9 mouse cellular contexts compared by ENCODE assay signal in the genomic region with DNA sequence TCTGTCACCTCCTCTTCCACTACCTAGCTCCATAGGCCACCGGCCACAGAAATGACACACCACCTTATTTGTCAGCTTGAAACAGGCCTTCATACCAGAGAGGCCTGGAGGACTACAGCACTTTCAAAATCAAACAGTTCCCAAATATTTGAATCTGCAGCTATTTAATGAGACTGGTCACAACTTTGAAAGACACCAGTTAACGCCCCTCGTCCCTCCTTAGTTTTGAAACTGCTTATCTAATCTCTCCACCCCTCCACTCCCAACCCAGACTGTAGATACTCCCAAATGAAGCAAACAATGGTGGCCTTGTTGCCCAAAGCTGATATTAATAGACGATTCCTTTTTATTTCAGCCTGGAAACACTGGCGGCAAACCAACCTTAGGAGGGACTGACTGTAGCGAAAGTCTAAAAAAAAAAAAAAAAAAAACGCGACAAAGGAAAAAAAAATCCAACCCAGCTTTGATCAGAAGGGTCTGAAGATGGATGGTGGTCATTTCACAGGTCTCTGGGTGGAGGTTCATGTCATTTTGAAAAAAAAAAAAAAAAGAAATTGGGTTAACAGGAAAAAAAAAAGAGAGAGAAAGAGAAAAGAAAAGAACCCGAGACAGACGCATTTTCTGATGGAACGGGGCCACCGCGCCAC.
A peak's percentile ranks its signal among the peaks of the same experiment; 100 is the strongest.
DNase-seq lines count a peak whose midpoint lies in the region; ATAC-seq and TF ChIP-seq lines count a peak whose summit lies in the region.
"Had no signal": no experiment of that assay in that cellular context is flagged by ENCODE, and none has a peak within 500 bp of the region (broad histone marks: within the 10 kb centered on the region; RNA-seq: fewer than 3 reads in every experiment).

No protein-coding gene starts in this region.

- TF ChIP-seq CTCF in layer of hippocampus, adult 2 months (conservative IDR thresholded peaks at IDR 0.05), result no peak

- H3K27ac ChIP-seq in layer of hippocampus, adult 2 months, result no peak overlapping the region
- H3K27ac ChIP-seq in embryonic facial prominence, embryonic 12.5 days, result 0 out of 2 replicates have a peak overlapping the region, but pooled peaks have one; percentile 31
- H3K27ac ChIP-seq in intestine, embryonic 14.5 days (ENCODE audit: low read depth), result peak overlapping the region; percentile 23; the same call in 1 of the 2 replicates
- no peak overlapping the region for H3K27ac ChIP-seq in midbrain, embryonic 16.5 days (ENCODE audit: low read length)
- H3K27ac ChIP-seq: macrophage had no signal

- peaks cover 10% of the 10 kb centered on the region; the same call in 1 of the 2 replicates for H3K27me3 ChIP-seq in embryonic facial prominence, embryonic 12.5 days
- H3K27me3 ChIP-seq in intestine, embryonic 14.5 days (replicated peaks; ENCODE audit: control insufficient read depth, insufficient read depth, low read length), result no peaks in the 10 kb centered on the region
- H3K27me3 ChIP-seq in midbrain, embryonic 16.5 days (ENCODE audit: control insufficient read depth, insufficient read depth, low read depth, low read length), result no peaks in the 10 kb centered on the region

- peaks cover 20% of the 10 kb centered on the region for H3K4me1 ChIP-seq in embryonic facial prominence, embryonic 12.5 days
- peaks cover 15% of the 10 kb centered on the region for H3K4me1 ChIP-seq in intestine, embryonic 14.5 days (replicated peaks; ENCODE audit: control insufficient read depth, insufficient read depth, low read length)
- peaks cover 7% of the 10 kb centered on the region for H3K4me1 ChIP-seq in midbrain, embryonic 16.5 days (ENCODE audit: control insufficient read depth, insufficient read depth, low read length)

- 12% methylated on average over 13 of the region's 13 CpGs for WGBS in embryonic facial prominence, embryonic 12.5 days
- whole genome bisulfite sequencing in intestine, embryonic 14.5 days, result 19% methylated on average over 13 of the region's 13 CpGs
- 23% methylated on average over 13 of the region's 13 CpGs for WGBS in midbrain, embryonic 16.5 days

- peak overlapping the region; percentile 44 for H3K4me2 ChIP-seq in embryonic facial prominence, embryonic 12.5 days (replicated peaks)
- peak overlapping the region; percentile 42 for H3K4me2 ChIP-seq in intestine, embryonic 14.5 days (ENCODE audit: low read length)
- peak overlapping the region; percentile 40 for H3K4me2 ChIP-seq in midbrain, embryonic 16.5 days (ENCODE audit: low read length)

- H3K36me3 ChIP-seq in embryonic facial prominence, embryonic 12.5 days, result no peaks in the 10 kb centered on the region
- no peaks in the 10 kb centered on the region for H3K36me3 ChIP-seq in intestine, embryonic 14.5 days (ENCODE audit: control insufficient read depth, insufficient read depth, low read length)
- H3K36me3 ChIP-seq in midbrain, embryonic 16.5 days (ENCODE audit: control insufficient read depth, insufficient read depth, low read length), result no peaks in the 10 kb centered on the region

- H3K9ac ChIP-seq in embryonic facial prominence, embryonic 12.5 days, result no peak overlapping the region
- H3K9ac ChIP-seq in intestine, embryonic 14.5 days (ENCODE audit: low read length), result peak overlapping the region; percentile 2; the same call in 1 of the 2 replicates
- no peak overlapping the region for H3K9ac ChIP-seq in midbrain, embryonic 16.5 days (ENCODE audit: low read depth, low read length)

- no peak for ATAC-seq in embryonic facial prominence, embryonic 12.5 days (ENCODE audit: insufficient number of reproducible peaks, insufficient read depth, low FRiP score, low TSS enrichment)
- ATAC-seq in intestine, embryonic 14.5 days (replicated peaks; ENCODE audit: low FRiP score, low TSS enrichment, low read depth), result no peak
- no peak for ATAC-seq in midbrain, embryonic 16.5 days

- no peak for DNase-seq in layer of hippocampus, adult 2 months (ENCODE audit: low spot score in 2 of 2)
- no peak for DNase-seq in layer of hippocampus, postnatal 14 days (ENCODE audit: low spot score in 2 of 2)
- no peak for DNase-seq in intestine, embryonic 14.5 days (ENCODE audit: low spot score)
- DNase-seq in gastrocnemius, postnatal 4 days (ENCODE audit: low spot score in 2 of 2), result no peak
- DNase-seq in thymus, postnatal 25 days, result no peak
- no peak for DNase-seq in adipocyte (ENCODE audit: low spot score)

- H3K4me3 ChIP-seq in layer of hippocampus, adult 2 months, result peak overlapping the region; percentile 4; the same call in 1 of the 2 replicates
- no peak overlapping the region for H3K4me3 ChIP-seq in embryonic facial prominence, embryonic 12.5 days
- no peak overlapping the region for H3K4me3 ChIP-seq in intestine, embryonic 14.5 days (ENCODE audit: low read depth, low read length)
- no peak overlapping the region for H3K4me3 ChIP-seq in midbrain, embryonic 16.5 days (ENCODE audit: low read depth, low read length)

- H3K9me3 ChIP-seq in embryonic facial prominence, embryonic 12.5 days, result 0 out of 2 replicates have a peak, but pooled peaks cover 2% of the 10 kb centered on the region
- H3K9me3 ChIP-seq in intestine, embryonic 14.5 days (ENCODE audit: control insufficient read depth, low read length), result no peaks in the 10 kb centered on the region
- no peaks in the 10 kb centered on the region; the same call in 1 of the 2 replicates for H3K9me3 ChIP-seq in midbrain, embryonic 16.5 days (replicated peaks; ENCODE audit: control insufficient read depth, low read length, poor library complexity, severe bottlenecking)

Comparison
In these comparisons a context has a peak if more than half of its experiments do, and no peak if none do; other contexts are left out.
1. H3K27ac ChIP-seq: peak in embryonic facial prominence, embryonic 12.5 days (single experiment) and intestine, embryonic 14.5 days (single experiment); none in layer of hippocampus, adult 2 months (single experiment) and midbrain, embryonic 16.5 days (single experiment).
2. Peak in every context shown above with its lines, with median percentiles within 50 percentile points of each other: H3K4me2 ChIP-seq.